Mouse (Mus musculus) heart, postnatal 0 days (tissue): ENCODE data around the gene Aarsd1. TPM values are rescaled to one million over a fixed set of nuclear protein-coding genes. Genes with fewer than 3 reads are reported as not detected.

Experiments
- ATAC-seq: fragments of 200-750 bp; cut with Nextera tagmentation; 2 replicates; pipeline ENCODE4 v1.8.0; 2017; ENCODE audit warnings: low read depth, moderate number of reproducible peaks, moderate library complexity; ENCODE audit not compliant: insufficient read depth
- DNase-seq: peaks from one replicate; pipeline ENCODE4 v3.0.0-alpha.2; 2016; ENCODE audit warnings: low spot score
- H3K27ac ChIP-seq: fragments of 300-500 bp; sonication (generic); 2 replicates; pipeline ENCODE4 v1.5.1; 2014; ENCODE audit warnings: low read depth, mild to moderate bottlenecking
- H3K27me3 ChIP-seq: fragments of 300-500 bp; sonication (generic); 2 replicates; pipeline ENCODE4 v1.6.1; 2014; ENCODE audit warnings: low read length, mixed read lengths; ENCODE audit not compliant: control insufficient read depth, insufficient read depth
- H3K36me3 ChIP-seq: fragments of 300-500 bp; sonication (generic); replicated peaks from 2 replicates; pipeline ENCODE4 v1.6.1; 2014; ENCODE audit warnings: low read length, mixed read lengths; ENCODE audit not compliant: control insufficient read depth, insufficient read depth
- H3K4me1 ChIP-seq: fragments of 300-500 bp; sonication (generic); 2 replicates; pipeline ENCODE4 v1.6.1; 2014; ENCODE audit warnings: antibody characterized with exemption; ENCODE audit not compliant: control insufficient read depth, insufficient read depth
- H3K4me2 ChIP-seq: fragments of 300-500 bp; sonication (generic); 2 replicates; pipeline ENCODE4 v1.6.1; 2014; ENCODE audit warnings: low read depth, mild to moderate bottlenecking, low read length, moderate library complexity
- H3K4me3 ChIP-seq: fragments of 300-500 bp; sonication (generic); 2 replicates; pipeline ENCODE4 v1.5.1; 2014; ENCODE audit warnings: low read depth, low read length
- H3K9ac ChIP-seq: fragments of 300-500 bp; sonication (generic); replicated peaks from 2 replicates; pipeline ENCODE4 v1.6.1; 2014; ENCODE audit warnings: low read depth, low read length, mixed read lengths
- H3K9me3 ChIP-seq: fragments of 300-500 bp; sonication (generic); replicated peaks from 2 replicates; pipeline ENCODE4 v1.6.1; 2016; ENCODE audit warnings: low read length; ENCODE audit not compliant: control insufficient read depth
- CTCF ChIP-seq: IDR thresholded peaks from 2 replicates; pipeline ENCODE4 v1.5.1; 2016; ENCODE audit warnings: antibody characterized with exemption, control low read depth, low read depth
- EP300 ChIP-seq: IDR thresholded peaks from 2 replicates; pipeline ENCODE4 v1.6.1; 2016; ENCODE audit warnings: antibody characterized with exemption, low read depth
- WGBS: fragments of 180-500 bp; shearing (Covaris S2); extraction: QIAGEN DNeasy Blood & Tissue Kit; methylation state at CpG from one replicate; pipeline ENCODE4 v1.1.7; 2014; 5-methylcytosine and 5-hydroxymethylcytosine counted together
- polyA plus RNA-seq: library from polyadenylated mRNA; unstranded; fragments of >200 nt; fragmentation: Nextera tagmentation; extraction: Ambion mirVana; gene quantifications from 2 replicates; pipeline ENCODE4 v1.2.1, GENCODE M21; 2015
- total RNA-seq: library from RNA; depleted of rRNA; stranded (reverse); fragments of >200 nt; gene quantifications from 2 replicates; pipeline ENCODE4 v1.2.3, GENCODE M21; 2014; ENCODE audit warnings: low replicate concordance

Aarsd1 gene
- total and polyA plus RNA-seq, 2 experiments from 2014 or later: 16.8 to 31.9 TPM

DNA sequence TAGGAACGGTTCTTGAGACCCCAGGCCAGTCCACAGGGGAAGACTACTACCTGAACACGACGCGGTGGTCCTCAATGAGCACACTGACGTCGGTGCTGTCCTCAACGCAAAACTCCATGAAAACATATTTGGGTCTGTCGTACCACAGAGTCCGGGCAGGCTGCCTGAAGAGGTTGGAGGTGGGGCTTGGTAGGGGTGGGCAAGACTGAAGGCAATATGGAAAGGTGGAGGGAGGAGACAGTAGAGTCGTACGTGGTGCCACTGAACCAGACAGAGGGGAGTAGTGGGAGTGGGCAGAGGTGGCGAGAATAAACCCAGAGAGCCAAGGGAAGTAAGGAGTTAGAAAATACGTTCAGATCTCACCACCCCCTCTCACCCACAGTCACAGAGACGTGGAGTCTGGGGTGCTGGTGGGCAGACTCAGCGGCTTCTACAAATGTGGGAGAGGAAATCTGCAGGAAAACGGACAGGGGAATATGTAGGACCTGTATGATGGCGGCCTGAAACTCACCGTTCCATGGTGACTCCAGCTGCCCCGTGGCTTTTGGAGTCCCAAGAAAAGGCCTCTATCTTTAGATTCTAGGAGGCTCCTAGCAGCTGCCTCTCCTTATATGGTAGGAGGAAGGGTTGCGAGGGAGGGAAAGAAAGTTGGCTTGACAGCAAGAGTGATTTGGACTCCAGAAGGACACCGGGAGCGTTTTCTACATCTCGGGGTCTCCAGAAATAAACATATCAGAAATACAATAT lies 6.9 kb upstream of the Aarsd1 start, which contains the start of gene Gm27029:
Gene Gm27029 (minus strand): TSS at position 692 of the 747 bp plus-strand sequence.
- peak within 1 kb of the TSS; percentile 88 for H3K9ac ChIP-seq
- H3K9me3 ChIP-seq: no peaks in the 10 kb centered on the region
- TF ChIP-seq CTCF (no peak), EP300 (no peak)

DNA sequence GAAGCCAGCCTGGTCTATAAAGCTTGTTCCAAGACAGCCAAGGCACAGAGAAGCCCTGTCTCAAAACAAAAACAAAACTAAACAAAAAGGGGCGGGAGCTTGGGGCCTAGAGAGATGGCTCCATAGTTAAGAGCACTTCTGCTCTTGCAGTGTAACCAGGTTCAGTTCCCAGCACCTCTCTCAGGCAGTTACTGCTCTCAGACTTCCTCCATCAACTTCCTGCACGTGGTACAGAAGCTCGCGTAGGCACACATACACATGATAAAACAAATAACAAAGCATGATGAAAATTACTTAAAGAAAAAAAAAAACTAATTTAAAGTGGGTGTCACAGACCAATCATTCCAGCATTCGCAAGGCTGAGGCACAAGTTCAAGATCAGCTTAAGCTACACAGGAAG lies 2.7 kb upstream of the Aarsd1 start:
- 83% methylated on average over 5 of the region's 5 CpGs for WGBS
- Histone ChIP-seq H3K4me3 (no peak overlapping the region), H3K9ac (no peak overlapping the region), H3K36me3 (peaks cover 12% of the 10 kb centered on the region; the same call in 1 of the 2 replicates), H3K27me3 (no peaks in the 10 kb centered on the region), H3K27ac (no peak overlapping the region), H3K9me3 (no peaks in the 10 kb centered on the region), H3K4me2 (no peak overlapping the region), H3K4me1 (0 out of 2 replicates have a peak, but pooled peaks cover 8% of the 10 kb centered on the region)
- TF ChIP-seq CTCF (no peak), EP300 (no peak)
- DNase-seq (no peak), ATAC-seq (no peak)

More for the DNA sequence above, 6.9 kb upstream of the Aarsd1 start, which contains the start of gene Gm27029:
- peak; percentile 89 for DNase-seq
- Histone ChIP-seq H3K4me2 (peak within 1 kb of the TSS; percentile 99), H3K36me3 (peaks cover 12% of the 10 kb centered on the region; the same call in 1 of the 2 replicates), H3K4me3 (peak within 1 kb of the TSS; percentile 97), H3K27me3 (no peaks in the 10 kb centered on the region), H3K27ac (peak within 1 kb of the TSS; percentile 96), H3K4me1 (peaks cover 9% of the 10 kb centered on the region)
- peak; percentile 83 for ATAC-seq
- under 1% methylated on average over 23 of the region's 23 CpGs for WGBS

DNA sequence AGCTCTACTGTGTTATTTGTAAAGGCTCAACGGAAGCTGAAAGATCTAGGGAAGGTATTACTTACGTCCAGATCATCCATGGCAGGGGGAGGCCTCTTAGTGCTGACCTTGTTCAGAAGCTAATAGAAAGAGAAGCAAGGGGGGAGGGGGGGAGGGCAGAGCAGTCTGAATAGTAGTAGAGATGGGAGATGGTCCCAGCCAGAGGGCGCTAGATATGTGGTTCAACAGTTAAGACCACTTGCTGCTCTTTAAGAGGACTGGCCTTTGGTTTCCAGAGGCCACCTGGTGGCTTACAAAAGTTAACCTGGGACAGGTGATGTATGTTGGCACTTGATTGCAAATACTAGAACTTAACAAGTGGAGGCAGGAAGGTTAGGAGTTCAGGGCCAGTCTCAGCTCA lies 2.2 kb upstream of the Aarsd1 start:
- H3K4me3 ChIP-seq: no peak overlapping the region
- no peak overlapping the region for H3K27ac ChIP-seq
- H3K4me1 ChIP-seq: 0 out of 2 replicates have a peak, but pooled peaks cover 8% of the 10 kb centered on the region
- ATAC-seq: no peak
- H3K4me2 ChIP-seq: no peak overlapping the region
- peaks cover 12% of the 10 kb centered on the region; the same call in 1 of the 2 replicates for H3K36me3 ChIP-seq
- no peak overlapping the region for H3K9ac ChIP-seq
- no peak for DNase-seq
- H3K9me3 ChIP-seq: no peaks in the 10 kb centered on the region
- no peaks in the 10 kb centered on the region for H3K27me3 ChIP-seq
- WGBS: 50% methylated on average over 3 of the region's 3 CpGs
- TF ChIP-seq CTCF (peak; percentile 25; the same call in 1 of the 2 replicates), EP300 (no peak)

DNA sequence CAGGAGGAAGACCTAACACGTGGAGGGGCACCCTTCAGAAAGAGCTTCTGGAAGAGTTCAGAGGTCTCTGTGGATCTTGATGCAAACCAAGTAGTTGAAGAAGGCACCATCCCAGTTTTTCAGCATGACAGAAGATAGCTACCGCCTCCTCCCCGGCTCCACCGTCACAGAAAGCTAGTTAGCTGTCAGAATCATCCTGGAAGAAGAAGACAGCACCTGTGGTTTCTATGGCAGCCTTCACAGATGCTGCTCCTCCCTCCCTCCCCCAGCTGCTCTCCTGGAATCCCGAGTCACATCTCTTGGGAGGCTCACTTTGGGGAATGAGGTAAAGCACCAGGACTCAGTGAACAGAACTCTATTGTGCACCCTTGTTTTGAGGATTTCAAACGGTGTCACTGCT lies 1.6 kb upstream of the Aarsd1 start:
- Histone ChIP-seq H3K27ac (no peak overlapping the region), H3K4me1 (0 out of 2 replicates have a peak, but pooled peaks cover 8% of the 10 kb centered on the region), H3K27me3 (no peaks in the 10 kb centered on the region), H3K4me2 (no peak overlapping the region), H3K4me3 (no peak overlapping the region), H3K9me3 (no peaks in the 10 kb centered on the region), H3K9ac (no peak overlapping the region), H3K36me3 (peaks cover 12% of the 10 kb centered on the region; the same call in 1 of the 2 replicates)
- ATAC-seq (no peak), DNase-seq (no peak)
- 59% methylated on average over 6 of the region's 6 CpGs for WGBS
- TF ChIP-seq CTCF: no peak

DNA sequence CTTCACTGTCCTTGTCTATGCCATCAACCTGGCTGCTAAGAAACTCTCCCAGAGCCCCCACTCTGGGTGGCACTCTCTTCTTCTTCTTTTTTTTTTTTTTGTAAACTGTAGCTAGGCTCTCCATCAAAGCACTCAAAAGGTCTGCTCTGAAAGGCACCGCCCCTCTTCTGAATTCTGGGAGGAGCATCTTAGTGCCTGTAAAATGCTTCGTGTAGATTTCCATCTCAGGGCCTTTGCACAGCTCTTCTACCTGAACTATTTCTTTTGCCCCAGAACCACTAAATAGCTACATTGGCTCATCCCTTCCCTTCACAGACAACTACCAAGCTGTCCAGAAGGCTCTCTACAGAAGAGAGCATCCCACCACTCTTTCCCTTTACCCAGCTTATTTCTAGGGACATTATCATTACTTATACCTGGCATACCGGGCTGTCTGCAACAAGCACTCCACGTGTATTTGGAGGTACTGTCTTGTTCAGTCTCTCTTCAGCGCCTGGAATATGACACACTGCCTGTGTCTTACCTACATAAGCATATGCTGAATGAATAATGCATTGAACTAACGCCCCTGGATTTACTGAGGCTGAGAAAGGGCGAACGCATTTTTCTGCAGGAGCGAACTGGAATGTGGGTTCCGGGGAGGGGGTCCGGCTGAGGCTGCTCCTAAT lies 848 bp downstream of the Aarsd1 start:
- no peak for TF ChIP-seq CTCF
- no peak for TF ChIP-seq EP300
- Histone ChIP-seq H3K4me2 (peak overlapping the region; percentile 80), H3K4me3 (peak overlapping the region; percentile 88), H3K36me3 (peaks cover 13% of the 10 kb centered on the region), H3K4me1 (0 out of 2 replicates have a peak, but pooled peaks cover 8% of the 10 kb centered on the region), H3K9ac (peak overlapping the region; percentile 85), H3K27me3 (no peaks in the 10 kb centered on the region), H3K27ac (peak overlapping the region; percentile 66), H3K9me3 (no peaks in the 10 kb centered on the region)
- WGBS: 1% methylated on average over 11 of the region's 11 CpGs
- no peak for DNase-seq
- ATAC-seq: no peak
